Mouse (Mus musculus) embryonic fibroblast, embryonic 13.5 days (primary cell): ENCODE measurements around the gene Snx18. TPM values are rescaled to one million over a fixed set of nuclear protein-coding genes. Genes with fewer than 3 reads are reported as not detected.

Source experiments
- H3K27ac ChIP-seq: 2 replicates; pipeline ENCODE4 v1.5.1; 2012; ENCODE audit warnings: low read length, control low read depth, inconsistent platforms; ENCODE audit not compliant: insufficient read depth
- H3K4me1 ChIP-seq: 2 replicates; pipeline ENCODE4 v1.6.1; 2011; ENCODE audit warnings: low read length; ENCODE audit not compliant: control insufficient read depth, insufficient read depth
- H3K4me3 ChIP-seq: 2 replicates; pipeline ENCODE4 v1.5.1; 2011; ENCODE audit warnings: mild to moderate bottlenecking, control low read depth, low read length; ENCODE audit not compliant: insufficient read depth
- CTCF ChIP-seq: IDR thresholded peaks from 2 replicates; pipeline ENCODE4 v1.5.1; 2011; ENCODE audit warnings: mild to moderate bottlenecking, control low read depth, low read length, moderate library complexity, borderline replicate concordance; ENCODE audit not compliant: insufficient read depth
- POLR2A ChIP-seq: IDR thresholded peaks from 2 replicates; pipeline ENCODE4 v1.6.1; 2011; ENCODE audit warnings: low read depth, mild to moderate bottlenecking, control low read depth, low read length, moderate library complexity
- polyA plus RNA-seq: library from polyadenylated mRNA; stranded (reverse); fragments of >200 nt; gene quantifications from 2 replicates; pipeline ENCODE4 v1.2.4, GENCODE M21; 2011; ENCODE audit warnings: low read depth; ENCODE audit not compliant: missing spikeins, insufficient read length

Gene Snx18
- polyA plus RNA-seq, 1 experiment, result 60.7 TPM

DNA sequence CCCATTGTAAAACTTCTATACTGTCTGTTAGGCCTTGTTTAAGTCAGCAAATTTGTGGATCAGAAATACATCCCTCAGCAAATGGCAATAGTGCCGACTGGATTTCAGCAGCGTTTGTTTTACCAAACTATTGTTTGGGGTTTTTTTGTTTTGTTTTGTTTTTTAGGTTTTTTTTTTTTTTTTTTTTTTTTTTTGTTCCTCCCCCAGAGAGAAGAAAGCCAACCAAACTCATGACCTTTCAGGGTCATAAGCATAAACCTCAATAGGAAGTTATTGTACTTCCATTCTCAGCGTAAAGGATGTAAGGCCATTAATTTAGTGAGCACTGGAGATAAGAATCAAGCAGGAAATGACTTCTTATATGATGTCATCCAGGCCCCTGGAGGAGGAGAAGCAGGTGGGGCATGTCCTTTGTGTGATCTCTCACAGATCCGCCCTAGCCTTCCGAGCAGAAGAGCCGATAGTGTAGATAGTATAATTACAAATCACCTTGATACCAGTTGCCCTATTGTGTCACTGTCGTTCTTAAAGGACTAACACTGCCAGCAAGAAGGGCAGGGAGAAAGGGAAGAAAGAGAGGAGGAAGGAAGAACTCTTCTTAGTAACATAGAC, 38.5 kb downstream of the Snx18 start:
- TF ChIP-seq POLR2A, result no peak
- TF ChIP-seq CTCF, result no peak

DNA sequence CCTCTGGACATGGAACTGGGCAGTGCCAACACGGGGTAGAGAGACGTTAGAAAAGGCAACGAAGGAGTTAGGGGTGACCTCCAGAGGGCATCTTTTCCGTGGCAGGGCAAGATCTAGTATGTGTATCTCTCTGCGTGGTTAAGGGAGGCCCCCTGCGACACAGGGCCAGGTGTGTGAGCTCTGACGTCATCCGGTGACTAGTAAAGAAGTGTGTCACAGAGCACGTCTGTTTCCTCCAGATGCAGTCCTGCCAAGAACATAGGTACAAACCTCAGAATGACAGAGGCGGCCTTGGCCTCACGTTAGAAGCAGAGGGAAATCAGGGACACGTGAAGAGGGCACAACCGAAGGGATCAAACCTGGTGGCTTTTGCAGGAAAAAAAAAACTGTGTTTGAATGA, 44.1 kb downstream of the Snx18 start:
- H3K27ac ChIP-seq, result no peak overlapping the region
- H3K4me1 ChIP-seq, result no peaks in the 10 kb centered on the region
- no peak overlapping the region for H3K4me3 ChIP-seq
- TF ChIP-seq CTCF (no peak), POLR2A (no peak)

More for the DNA sequence above, 38.5 kb downstream of the Snx18 start:
- H3K4me3 ChIP-seq, result no peak overlapping the region
- H3K4me1 ChIP-seq, result no peaks in the 10 kb centered on the region; the same call in 1 of the 2 replicates
- no peak overlapping the region for H3K27ac ChIP-seq

DNA sequence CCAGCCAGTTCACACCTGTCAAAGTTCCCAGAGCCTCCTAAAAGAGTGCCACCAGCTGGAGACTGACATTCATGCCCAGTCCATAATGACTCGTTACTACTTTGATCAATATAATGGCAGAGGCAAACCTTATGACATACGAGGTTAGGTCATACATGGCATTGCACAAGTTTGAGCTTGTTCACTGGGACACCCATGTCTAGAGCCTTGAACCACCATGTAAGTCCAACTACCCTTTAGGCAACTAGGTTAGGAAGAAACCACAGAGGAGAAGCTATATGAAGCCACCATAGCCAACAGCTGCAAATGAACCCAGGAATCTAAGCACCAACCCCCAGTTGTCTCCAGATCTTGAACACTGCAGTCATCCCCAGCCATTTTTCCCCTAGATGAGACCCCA, 45.0 kb downstream of the Snx18 start:
- no peak overlapping the region for H3K27ac ChIP-seq
- no peaks in the 10 kb centered on the region for H3K4me1 ChIP-seq
- TF ChIP-seq CTCF (no peak), POLR2A (no peak)
- H3K4me3 ChIP-seq, result no peak overlapping the region

DNA sequence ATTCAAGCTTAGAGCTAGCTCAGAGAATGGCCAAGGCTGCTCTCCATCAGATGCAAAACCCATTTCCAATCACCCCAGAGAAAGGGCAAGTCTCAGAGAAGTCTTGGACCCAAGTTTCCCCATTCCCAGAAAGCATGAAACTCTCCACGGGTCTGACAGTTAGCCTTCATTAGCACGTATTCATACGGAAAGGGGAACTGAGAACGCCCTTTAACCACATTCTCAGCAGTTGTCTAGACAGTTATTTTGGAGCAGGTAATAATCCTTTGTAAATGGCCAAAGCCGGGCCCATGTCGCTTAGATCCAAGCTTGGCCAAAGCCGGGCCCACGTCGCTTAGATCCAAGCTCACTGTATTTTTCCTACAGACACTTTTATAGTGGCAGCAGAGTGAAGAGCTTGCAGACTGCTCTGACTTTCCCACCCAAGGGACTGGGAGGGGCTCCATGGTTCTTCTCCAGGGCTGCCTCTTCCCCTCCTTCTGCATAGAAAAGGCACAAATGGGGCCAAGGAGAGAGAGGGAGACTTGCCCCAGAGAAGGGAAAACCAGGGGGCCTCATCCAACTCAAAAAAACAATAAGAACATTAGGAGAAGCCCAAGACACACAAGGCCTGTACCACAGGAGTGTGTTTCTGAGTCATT, 46.2 kb downstream of the Snx18 start:
- H3K27ac ChIP-seq, result no peak overlapping the region
- TF ChIP-seq CTCF (no peak), POLR2A (no peak)
- H3K4me3 ChIP-seq, result no peak overlapping the region
- no peaks in the 10 kb centered on the region for H3K4me1 ChIP-seq

DNA sequence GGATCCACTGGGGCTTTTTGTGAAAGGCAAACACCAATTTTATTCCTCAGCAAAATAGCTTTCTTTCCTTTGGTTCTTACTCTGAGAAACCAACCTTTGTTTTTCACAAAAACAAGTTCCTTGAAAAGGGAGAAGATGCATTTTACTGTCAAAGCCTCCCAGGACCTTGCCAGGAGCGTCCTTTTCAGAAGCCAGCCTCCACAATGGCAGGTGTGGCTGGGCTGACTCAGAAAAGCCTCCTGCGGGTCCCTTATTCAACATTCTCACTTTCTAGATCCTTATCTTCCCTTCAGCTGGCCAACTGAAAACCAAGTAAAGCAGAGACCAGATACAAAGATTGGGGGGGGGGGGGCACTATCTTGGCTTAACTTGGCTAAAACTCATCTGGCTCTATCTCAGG, 48.8 kb downstream of the Snx18 start:
- Histone ChIP-seq H3K4me1 (no peaks in the 10 kb centered on the region), H3K4me3 (no peak overlapping the region), H3K27ac (no peak overlapping the region)
- TF ChIP-seq POLR2A, result no peak
- no peak for TF ChIP-seq CTCF

DNA sequence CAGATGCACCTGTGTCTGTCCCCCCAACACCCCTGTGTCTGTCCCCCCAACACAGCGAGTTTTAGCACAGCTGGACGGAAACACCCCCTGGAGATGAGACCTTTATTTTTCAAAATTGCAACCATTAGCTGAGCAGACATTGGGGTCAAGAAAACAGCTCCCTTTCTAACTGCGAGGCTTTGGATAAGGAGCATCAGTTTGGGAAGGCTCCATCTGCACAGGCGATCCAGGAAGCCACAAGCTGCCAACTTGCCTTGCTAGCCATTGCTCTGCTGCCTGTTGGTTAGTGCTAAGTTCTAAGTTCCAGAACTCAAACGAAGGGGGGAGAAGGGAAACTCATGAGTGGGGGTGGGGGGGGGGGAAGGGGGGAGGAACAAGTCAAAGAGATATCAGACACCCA, 51.4 kb downstream of the Snx18 start:
- H3K4me1 ChIP-seq, result no peaks in the 10 kb centered on the region
- H3K27ac ChIP-seq, result no peak overlapping the region
- TF ChIP-seq POLR2A (no peak), CTCF (no peak)
- no peak overlapping the region for H3K4me3 ChIP-seq

DNA sequence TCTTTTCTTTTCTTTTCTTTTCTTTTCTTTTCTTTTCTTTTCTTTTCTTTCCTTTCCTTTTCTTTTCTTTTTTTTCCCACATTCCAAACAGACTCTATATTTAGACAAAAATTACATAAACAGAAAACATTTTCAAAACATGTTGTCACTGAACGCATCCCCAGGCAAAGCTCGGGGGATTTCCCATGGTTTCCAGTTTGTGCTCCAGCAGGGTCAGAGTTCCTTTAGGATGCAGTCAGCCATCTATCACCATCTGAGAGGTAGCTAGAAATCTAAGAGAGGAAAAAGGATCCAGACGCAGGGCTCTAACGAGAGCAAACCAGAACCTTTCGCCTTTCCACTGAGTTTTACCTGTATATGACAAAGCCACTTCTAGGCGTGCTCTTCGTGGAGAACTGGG, 52.0 kb downstream of the Snx18 start:
- no peak overlapping the region for H3K27ac ChIP-seq
- no peak overlapping the region for H3K4me3 ChIP-seq
- TF ChIP-seq CTCF (no peak), POLR2A (no peak)
- H3K4me1 ChIP-seq, result no peaks in the 10 kb centered on the region

DNA sequence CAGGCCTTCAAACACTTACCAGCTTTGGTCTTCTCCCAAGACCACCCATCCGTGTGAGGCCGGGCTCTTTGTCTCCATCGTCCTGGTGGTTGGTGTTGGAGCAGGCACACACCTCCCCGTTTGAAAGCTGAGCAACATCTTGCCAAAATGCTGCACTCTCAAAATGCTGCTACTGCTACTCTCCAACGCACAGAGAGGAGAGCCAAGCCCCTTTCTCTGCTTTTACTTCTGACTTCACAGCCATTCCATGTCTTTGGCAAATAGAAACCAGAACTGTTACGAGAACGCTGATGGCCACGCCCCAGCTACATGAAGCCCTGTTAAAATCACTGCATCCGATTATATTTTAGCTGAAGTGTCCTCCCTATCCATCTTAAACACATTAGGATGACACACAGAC, 58.7 kb downstream of the Snx18 start:
- no peak for TF ChIP-seq CTCF
- no peak for TF ChIP-seq POLR2A
- Histone ChIP-seq H3K4me1 (peaks cover 4% of the 10 kb centered on the region), H3K27ac (no peak overlapping the region), H3K4me3 (no peak overlapping the region)

DNA sequence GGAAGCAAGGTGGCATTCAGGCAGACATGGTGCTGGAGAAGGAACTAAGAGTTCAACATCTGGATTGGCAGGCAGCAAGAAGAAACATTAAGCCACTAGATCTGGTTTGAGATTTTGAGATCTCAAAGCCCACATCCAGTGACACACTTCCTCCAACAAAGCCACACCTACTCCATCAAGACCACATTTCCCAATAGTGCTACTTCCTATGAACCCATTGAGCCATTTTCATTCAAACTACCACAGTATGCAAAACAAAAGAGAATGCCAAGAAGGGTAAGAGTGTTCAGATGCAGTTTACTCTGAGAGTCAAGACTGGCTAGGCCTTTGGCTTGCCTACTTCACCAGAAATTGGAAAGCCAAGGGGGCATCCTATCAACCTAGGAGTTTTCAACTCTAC, 61.8 kb downstream of the Snx18 start:
- no peak overlapping the region for H3K4me3 ChIP-seq
- peaks cover 12% of the 10 kb centered on the region for H3K4me1 ChIP-seq
- no peak overlapping the region for H3K27ac ChIP-seq
- no peak for TF ChIP-seq CTCF
- TF ChIP-seq POLR2A, result no peak

DNA sequence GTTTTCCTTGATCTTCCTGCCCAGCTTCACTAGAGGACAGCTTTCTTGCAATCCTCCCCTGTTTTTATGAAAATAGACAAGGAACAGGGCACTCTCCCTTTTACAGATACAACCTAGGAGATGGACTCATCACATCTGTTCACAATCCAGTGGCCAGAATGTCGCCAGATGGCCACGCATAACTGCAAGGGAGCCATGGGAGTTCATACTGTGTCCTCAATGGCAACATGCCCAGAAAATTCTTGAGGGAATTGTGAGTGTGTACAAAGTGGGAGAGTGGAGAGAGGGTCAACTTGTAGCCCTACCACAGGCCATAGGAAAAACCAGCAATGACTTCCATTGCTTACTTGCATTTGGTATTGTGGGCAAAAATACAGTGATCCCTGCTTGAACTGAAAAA, 63.1 kb downstream of the Snx18 start:
- H3K27ac ChIP-seq, result peak overlapping the region; percentile 54; the same call in 1 of the 2 replicates
- peaks cover 12% of the 10 kb centered on the region for H3K4me1 ChIP-seq
- TF ChIP-seq CTCF (no peak), POLR2A (no peak)
- H3K4me3 ChIP-seq, result no peak overlapping the region
